Mouse (Mus musculus): ENCODE measurements around the gene Mex3d. TPM values are rescaled to one million over a fixed set of nuclear protein-coding genes. Genes with fewer than 3 reads are reported as not detected.

The Mex3d gene
- polyA plus RNA-seq, 2 experiments, result 8.2 to 44.0 TPM

GRCm38 (mm10) chr10:80390697-80391096, 3.2 kb upstream of the Mex3d start:
- no peak for TF ChIP-seq POLR2A (IDR thresholded peaks at IDR 0.05; ENCODE audit: borderline replicate concordance, extremely low read depth, insufficient read depth, insufficient read length)
- Histone ChIP-seq H3K9me3 (ENCODE audit: control insufficient read depth, low read length) (no peaks in the 10 kb centered on the region), H3K27ac (replicated peaks; ENCODE audit: low read depth, low read length) (no peak overlapping the region), H3K4me2 (replicated peaks; ENCODE audit: low read depth, low read length, severe bottlenecking) (no peak overlapping the region), H3K4me3 (replicated peaks; ENCODE audit: low read length) (no peak overlapping the region), H3K36me3 (ENCODE audit: control insufficient read depth, insufficient read depth, low read length) (peaks cover 52% of the 10 kb centered on the region), H3K27me3 (ENCODE audit: control insufficient read depth, insufficient read depth, low read length) (no peaks in the 10 kb centered on the region), H3K4me1 (ENCODE audit: control insufficient read depth, insufficient read depth, low read length) (peaks cover 9% of the 10 kb centered on the region), H3K9ac (ENCODE audit: low read depth, low read length, severe bottlenecking) (no peak overlapping the region)
- 88% methylated on average over 9 of the region's 9 CpGs for WGBS
- no peak for ATAC-seq (ENCODE audit: low FRiP score, low read depth)
- DNase-seq (ENCODE audit: low spot score), result no peak

DNA sequence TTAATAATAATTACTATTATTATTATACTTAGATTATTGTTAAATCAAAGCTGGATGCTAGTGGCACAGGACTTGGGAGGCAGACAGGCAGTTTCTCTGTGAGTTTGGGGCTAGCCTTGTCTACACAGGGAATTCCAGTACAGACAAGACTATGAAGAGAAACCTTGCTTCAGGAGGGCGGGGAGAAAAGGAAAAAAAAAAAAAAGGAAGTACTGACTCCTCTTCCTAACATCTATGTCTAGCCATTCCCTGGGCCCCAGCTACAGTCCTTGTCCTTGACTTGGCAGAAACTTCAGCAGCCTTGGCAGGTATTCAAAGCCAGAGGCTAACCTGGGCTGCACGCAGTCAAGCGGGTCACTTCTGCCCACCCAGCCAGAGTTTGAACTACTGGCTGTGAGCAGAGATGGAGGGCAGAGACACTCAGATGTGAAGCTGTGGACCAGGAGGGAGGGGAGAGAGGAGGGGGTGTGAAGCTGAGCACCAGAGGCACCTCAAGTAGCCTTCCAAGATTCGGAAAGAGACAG, 1.8 kb upstream of the Mex3d start:
- Histone ChIP-seq H3K27me3 (ENCODE audit: control insufficient read depth, insufficient read depth, low read length) (no peaks in the 10 kb centered on the region), H3K4me1 (ENCODE audit: control insufficient read depth, insufficient read depth, low read length) (peaks cover 22% of the 10 kb centered on the region), H3K4me2 (replicated peaks; ENCODE audit: low read depth, low read length, severe bottlenecking) (no peak overlapping the region), H3K9ac (ENCODE audit: low read depth, low read length, severe bottlenecking) (no peak overlapping the region), H3K9me3 (ENCODE audit: control insufficient read depth, low read length) (no peaks in the 10 kb centered on the region), H3K4me3 (replicated peaks; ENCODE audit: low read length) (no peak overlapping the region), H3K27ac (replicated peaks; ENCODE audit: low read depth, low read length) (no peak overlapping the region), H3K36me3 (ENCODE audit: control insufficient read depth, insufficient read depth, low read length) (peaks cover 44% of the 10 kb centered on the region)
- TF ChIP-seq POLR2A (IDR thresholded peaks at IDR 0.05; ENCODE audit: borderline replicate concordance, extremely low read depth, insufficient read depth, insufficient read length), result no peak
- no peak for ATAC-seq (ENCODE audit: low FRiP score, low read depth)
- DNase-seq (ENCODE audit: low spot score), result no peak
- 64% methylated on average over 4 of the region's 4 CpGs for WGBS

- Histone ChIP-seq H3K4me3 (replicated peaks; ENCODE audit: low read length) (no peak overlapping the region), H3K9me3 (ENCODE audit: control insufficient read depth, low read length) (no peaks in the 10 kb centered on the region), H3K9ac (ENCODE audit: low read depth, low read length, severe bottlenecking) (no peak overlapping the region), H3K27ac (replicated peaks; ENCODE audit: low read depth, low read length) (no peak overlapping the region), H3K4me2 (replicated peaks; ENCODE audit: low read depth, low read length, severe bottlenecking) (no peak overlapping the region), H3K36me3 (ENCODE audit: control insufficient read depth, insufficient read depth, low read length) (peaks cover 42% of the 10 kb centered on the region), H3K27me3 (ENCODE audit: control insufficient read depth, insufficient read depth, low read length) (no peaks in the 10 kb centered on the region), H3K4me1 (ENCODE audit: control insufficient read depth, insufficient read depth, low read length) (peaks cover 23% of the 10 kb centered on the region)
- ATAC-seq (ENCODE audit: low FRiP score, low read depth) (no peak), DNase-seq (ENCODE audit: low spot score) (no peak)
- 11% methylated on average over 2 of the region's 2 CpGs for WGBS
- no peak for TF ChIP-seq POLR2A (IDR thresholded peaks at IDR 0.05; ENCODE audit: borderline replicate concordance, extremely low read depth, insufficient read depth, insufficient read length)
Observed at GRCm38 (mm10) chr10:80388731-80389130, 1.3 kb upstream of the Mex3d start.

- H3K4me2 ChIP-seq (replicated peaks; ENCODE audit: low read depth, low read length, severe bottlenecking), result peak overlapping the region; percentile 90
- no peaks in the 10 kb centered on the region for H3K9me3 ChIP-seq (ENCODE audit: control insufficient read depth, low read length)
- H3K27ac ChIP-seq (replicated peaks; ENCODE audit: low read depth, low read length), result peak overlapping the region; percentile 87
- ATAC-seq (ENCODE audit: low FRiP score, low read depth) (no peak), DNase-seq (ENCODE audit: low spot score) (no peak)
- peaks cover 41% of the 10 kb centered on the region for H3K36me3 ChIP-seq (ENCODE audit: control insufficient read depth, insufficient read depth, low read length)
- H3K4me1 ChIP-seq (ENCODE audit: control insufficient read depth, insufficient read depth, low read length), result peaks cover 23% of the 10 kb centered on the region
- H3K4me3 ChIP-seq (replicated peaks; ENCODE audit: low read length), result peak overlapping the region; percentile 87
- no peak for TF ChIP-seq POLR2A (IDR thresholded peaks at IDR 0.05; ENCODE audit: borderline replicate concordance, extremely low read depth, insufficient read depth, insufficient read length)
- peak overlapping the region; percentile 89 for H3K9ac ChIP-seq (ENCODE audit: low read depth, low read length, severe bottlenecking)
- no peaks in the 10 kb centered on the region for H3K27me3 ChIP-seq (ENCODE audit: control insufficient read depth, insufficient read depth, low read length)
- 0% methylated on average over 36 of the region's 94 CpGs for WGBS
Observed at GRCm38 (mm10) chr10:80386735-80387471, 556 bp downstream of the Mex3d start.

DNA sequence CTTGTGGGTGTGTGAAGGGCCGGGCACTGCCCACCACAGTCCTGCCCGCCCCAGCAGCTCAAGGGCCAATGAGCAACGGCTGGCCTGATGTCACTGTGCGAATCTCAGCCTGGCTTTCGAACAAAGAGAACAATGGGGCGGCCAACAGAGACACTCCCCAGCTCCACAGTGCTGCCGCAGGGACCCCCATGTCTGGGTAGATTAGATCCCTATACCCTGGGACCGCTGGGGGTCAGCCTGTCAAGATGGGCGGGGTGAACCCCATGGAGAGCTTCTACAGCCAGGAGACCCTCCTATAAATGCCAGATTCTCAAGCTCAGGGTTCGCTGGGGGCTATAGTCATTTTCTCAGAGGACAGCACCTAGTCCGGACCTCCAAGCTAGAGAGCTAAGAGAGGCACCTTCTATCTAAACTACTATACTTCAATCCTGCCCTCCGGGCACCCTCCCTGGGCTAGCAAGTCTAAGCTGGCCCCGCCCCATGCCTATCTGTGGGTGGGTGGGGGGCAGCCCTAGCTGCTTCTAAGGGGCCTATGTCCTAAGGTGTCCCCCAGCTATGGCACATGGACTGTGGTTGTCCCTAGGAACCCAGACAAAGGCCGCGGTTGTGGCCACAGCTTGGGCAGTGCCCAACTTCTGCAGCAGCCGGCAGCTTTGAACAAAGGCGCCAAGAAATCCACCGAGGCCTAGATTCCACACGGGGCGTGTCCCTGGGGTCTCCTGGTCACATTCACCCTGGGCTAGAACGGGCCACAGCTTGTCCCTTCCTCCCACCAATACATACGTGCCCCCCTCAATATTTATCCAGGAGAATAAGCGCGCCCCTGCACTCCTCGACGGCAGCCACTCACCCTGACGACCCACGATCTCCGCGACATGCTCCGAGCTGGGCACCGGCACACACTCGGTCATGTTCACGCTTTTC, 1.4 kb downstream of the Mex3d start:
- Histone ChIP-seq H3K4me2 (replicated peaks; ENCODE audit: low read depth, low read length, severe bottlenecking) (peak overlapping the region; percentile 90), H3K4me3 (replicated peaks; ENCODE audit: low read length) (peak overlapping the region; percentile 87), H3K27me3 (ENCODE audit: control insufficient read depth, insufficient read depth, low read length) (no peaks in the 10 kb centered on the region), H3K9ac (ENCODE audit: low read depth, low read length, severe bottlenecking) (peak overlapping the region; percentile 89), H3K36me3 (ENCODE audit: control insufficient read depth, insufficient read depth, low read length) (peaks cover 41% of the 10 kb centered on the region), H3K4me1 (ENCODE audit: control insufficient read depth, insufficient read depth, low read length) (peaks cover 23% of the 10 kb centered on the region), H3K9me3 (ENCODE audit: control insufficient read depth, low read length) (no peaks in the 10 kb centered on the region), H3K27ac (replicated peaks; ENCODE audit: low read depth, low read length) (peak overlapping the region; percentile 87)
- TF ChIP-seq POLR2A (IDR thresholded peaks at IDR 0.05; ENCODE audit: borderline replicate concordance, extremely low read depth, insufficient read depth, insufficient read length), result 0 out of 2 replicates have a peak, but pooled peaks have one; percentile 12
- ATAC-seq (ENCODE audit: low FRiP score, low read depth), result peak; percentile 45
- peak; percentile 64 for DNase-seq (ENCODE audit: low spot score)
- WGBS, result 1% methylated on average over 31 of the region's 34 CpGs
